Mouse (Mus musculus): ENCODE results near the gene Serpina1f. TPM values are rescaled to one million over a fixed set of nuclear protein-coding genes. Genes with fewer than 3 reads are reported as not detected.
"Not testable (repeated sequence)": the region's sequence is repeated elsewhere in the genome, so short reads cannot be mapped to it uniquely, and the experiment has no call there.

The Serpina1f gene
- total RNA-seq, 2 experiments from 2014 or later: not detected

DNA sequence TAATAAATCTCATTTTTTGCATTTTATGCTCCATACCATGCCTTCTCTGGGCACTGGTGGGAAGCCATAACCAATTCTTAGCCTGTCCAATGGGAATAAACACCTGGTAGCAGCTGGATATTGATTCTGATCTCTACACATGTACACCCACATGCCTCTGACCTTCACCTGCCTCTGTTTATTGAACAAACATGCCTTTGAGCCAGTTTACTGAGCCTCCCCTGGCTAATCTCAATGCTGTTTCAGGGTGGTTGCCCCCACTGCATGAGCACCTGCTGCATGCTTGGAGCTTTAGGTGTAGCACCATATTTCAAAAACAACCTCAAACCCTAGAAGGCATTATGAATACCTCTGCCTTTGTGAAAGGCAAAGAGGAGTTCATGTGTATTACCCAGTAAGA, 33.3 kb downstream of the Serpina1f start:
- DNase-seq: not testable (repeated sequence)

DNA sequence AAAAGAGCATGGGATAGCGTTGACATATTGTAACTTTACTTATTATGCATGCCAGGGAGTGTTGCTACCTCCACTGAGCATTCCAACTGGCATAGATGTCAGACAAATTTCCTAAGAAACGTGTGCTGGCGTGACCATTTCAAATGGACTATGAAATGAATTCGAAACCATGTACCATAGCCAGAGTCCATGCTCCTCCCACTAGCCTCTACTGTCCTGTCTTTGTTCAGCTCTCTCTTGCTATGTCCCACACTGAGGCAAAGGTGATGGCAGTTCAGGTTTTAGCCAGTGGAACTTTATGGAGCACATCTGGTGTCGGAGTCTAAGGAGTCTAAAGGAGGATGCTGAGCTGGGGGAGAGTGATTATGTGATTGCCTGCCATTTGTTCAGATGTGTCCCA, 35.3 kb downstream of the Serpina1f start:
- no peak for DNase-seq

DNA sequence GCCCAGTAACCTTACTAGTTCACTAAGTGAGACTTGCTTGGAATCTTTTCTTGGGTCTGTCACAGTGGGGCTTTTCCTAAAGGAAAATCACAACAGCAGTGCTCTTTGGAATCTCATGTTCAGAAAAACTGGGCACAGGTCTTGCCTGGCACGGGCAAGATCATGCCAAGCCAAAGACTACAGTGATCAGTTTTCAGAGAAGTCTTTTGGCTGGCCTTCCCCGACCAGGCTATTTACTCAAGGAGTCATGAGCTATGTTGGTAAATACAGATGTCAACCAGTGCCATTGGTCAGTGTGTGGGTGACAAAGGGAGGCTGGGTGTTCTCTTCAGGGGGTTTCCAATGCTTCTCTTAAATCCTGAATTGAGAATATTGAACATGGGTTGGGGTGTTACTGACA, 36.2 kb downstream of the Serpina1f start:
- no peak for DNase-seq

DNA sequence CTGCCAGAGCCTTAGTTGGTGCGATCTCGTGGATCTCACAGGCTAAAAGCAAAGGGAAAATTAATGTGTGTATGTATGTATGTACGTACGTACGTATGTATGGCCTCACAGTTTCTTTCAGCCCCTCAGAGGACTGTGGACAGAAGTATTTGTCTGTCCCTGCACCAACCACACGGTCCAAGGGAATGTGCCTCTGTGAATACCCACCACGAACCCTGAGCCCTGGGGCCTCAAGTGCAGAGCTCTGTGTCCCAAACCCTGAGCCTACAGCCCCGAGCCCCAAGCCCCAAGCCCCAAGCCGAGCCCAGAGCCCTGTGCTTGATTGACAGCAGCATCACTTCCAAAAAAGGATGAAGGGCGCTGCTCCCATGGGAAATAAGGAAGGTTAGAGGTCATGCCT, 37.3 kb downstream of the Serpina1f start:
- no peak for DNase-seq

DNA sequence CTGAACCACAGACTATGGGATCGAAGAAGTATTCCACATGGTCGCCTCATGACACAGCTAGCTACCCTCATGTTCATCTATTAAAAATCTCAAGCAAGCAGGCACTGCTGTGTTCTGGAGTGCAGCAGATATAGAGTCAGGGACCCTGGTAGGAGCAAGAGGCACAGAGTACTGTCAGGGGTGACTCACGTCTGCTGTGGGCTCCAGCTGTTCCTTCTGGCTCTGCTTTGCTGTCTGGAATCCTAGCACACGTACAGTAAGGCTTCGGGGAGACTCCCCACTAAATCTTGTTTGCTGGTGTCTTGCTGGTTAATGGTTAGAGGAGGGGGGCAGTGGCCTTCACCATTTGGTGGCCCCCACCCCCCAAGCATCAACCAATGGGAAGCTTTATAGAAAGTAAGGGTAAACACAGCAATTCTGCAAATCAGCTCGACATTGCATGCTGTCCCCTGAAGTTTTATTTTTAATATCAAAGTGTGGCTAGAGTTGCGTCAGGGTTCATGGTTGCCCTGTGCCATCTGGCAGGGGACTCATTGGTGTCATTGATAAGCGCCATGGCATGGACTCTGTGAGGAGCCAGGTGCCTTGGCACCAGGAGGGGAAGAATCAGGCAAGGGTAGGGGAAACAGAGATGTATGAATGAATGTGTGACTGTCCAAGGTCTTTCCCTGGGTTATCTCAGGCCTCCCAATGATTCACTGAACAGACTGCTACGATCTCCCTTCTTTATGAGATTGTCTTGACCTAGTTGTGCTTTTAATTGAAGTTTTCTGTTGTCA, 38.3 kb downstream of the Serpina1f start, which contains the start of gene Serpina6:
Serpina6 (minus strand) TSS at position 365 of the 779 bp plus-strand sequence.
- DNase-seq: no peak

DNA sequence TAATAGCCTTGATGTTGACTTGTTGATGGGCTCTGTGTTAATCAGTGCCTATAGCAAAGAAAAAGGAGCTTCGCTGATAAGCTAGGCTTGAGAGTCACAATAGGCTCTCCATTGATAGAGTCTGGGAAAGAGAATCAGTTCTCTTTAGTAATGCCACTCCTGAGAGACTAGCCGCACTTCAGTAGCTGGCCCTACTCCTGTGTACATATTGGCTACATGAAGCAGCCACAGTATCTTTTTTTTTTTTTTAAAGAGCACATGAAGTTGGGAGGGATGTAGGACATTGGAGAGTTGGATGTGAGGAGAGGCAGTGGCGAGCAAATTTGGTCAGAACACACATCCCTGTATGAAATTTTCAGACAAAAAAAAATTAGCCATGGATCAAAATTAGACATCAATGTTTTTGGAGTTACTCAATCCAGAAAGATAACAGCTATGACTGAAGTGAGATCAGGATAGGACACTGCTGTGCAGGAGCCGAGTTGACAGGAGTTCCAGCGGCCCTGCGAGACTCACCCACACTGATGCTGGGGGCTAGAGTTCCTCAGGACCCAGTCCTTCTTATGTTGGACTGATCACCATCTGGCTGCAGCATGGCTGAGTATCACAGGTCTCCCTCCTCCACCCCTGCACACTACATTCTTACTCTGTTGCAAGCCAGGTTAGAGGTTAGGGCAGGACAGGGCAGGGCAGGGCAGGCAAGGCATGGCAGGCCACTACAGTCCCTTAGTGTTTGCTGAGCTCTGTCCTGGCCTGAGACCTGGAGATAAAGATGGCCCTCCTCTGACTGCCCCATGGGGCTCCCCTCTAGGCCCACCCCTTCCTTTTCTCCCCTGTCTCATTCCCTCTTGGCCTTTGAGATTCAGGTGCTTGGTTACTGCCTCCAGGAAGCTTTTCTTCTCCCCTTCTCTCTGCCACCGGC, 39.9 kb downstream of the Serpina1f start:
- no peak for DNase-seq

DNA sequence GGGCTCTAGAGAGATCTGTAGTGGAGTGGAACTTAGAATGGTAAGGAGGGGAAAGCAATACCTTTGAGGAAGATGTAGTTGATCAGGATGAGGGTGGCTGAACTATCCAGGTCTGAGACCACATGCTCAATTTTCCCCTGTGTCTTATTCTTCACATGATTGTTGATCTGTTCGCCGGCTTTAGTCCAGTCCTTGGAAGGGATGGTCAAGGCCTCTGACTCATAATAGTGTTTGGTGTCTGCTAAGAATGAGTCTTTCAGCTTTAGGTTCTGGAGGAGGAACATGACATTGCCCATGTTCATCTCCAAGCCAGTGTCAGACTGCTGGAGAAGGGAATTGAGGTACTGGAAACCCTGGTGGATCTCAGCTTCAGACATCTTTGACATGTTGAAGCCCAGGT, 41.5 kb downstream of the Serpina1f start:
- no peak for DNase-seq

DNA sequence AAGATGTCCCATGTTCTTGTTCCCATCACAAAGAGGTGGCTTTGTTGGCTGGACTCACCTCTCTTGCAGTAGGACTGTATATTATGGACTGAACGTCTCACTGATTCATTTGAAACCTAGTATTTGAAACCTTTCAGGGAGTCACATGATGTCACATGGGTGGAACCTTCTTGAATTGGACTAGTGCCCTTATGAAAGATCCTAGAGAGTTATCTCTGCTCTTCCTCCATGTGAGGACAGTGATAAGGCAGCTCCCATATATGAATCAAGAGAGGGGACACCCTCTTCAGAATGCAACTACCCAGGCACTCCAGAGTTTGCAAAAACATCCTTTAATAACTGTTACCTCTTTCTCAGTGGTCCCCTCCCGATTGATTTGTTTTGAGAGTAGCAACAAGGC, 49.0 kb downstream of the Serpina1f start:
- DNase-seq: no peak

DNA sequence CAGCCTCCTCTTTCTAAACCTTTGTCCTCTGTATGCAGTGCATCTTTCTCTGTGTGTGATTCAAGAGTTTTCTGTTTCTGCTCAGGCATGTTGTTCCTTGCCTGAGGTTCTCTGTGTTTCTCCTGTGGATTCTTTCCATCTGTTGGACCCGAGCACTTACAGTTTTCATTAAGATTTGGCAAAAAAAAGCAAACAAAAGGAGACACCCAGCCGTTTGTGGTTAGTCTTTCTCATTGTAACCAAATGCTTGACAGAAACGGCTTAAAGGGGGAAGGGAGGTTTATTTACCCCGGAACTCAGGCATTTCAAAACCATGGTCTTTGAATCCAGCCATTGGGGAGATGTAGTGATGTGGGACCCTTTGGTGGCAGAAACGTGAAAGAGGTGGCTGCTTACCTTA, 50.7 kb downstream of the Serpina1f start:
- DNase-seq: no peak

DNA sequence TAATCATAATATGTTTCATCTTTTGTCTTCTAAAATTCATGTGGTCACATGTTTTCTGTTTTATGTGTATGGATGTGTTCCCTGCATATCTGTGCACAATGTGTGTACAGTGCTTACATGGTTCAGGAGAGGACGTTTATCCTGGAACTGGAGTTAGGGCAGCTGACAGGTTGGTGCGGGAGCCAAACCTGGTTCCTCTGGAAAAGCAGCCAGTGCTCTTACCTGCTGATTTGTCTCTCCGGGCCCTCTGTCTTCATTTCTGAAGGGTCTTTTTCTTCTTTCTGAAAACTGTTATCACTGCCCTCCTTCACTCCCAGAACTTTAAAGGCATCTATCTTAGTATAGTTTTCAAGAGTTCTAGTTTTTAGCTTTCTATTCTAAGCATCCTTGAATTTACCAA, 51.5 kb downstream of the Serpina1f start:
- no peak for DNase-seq

DNA sequence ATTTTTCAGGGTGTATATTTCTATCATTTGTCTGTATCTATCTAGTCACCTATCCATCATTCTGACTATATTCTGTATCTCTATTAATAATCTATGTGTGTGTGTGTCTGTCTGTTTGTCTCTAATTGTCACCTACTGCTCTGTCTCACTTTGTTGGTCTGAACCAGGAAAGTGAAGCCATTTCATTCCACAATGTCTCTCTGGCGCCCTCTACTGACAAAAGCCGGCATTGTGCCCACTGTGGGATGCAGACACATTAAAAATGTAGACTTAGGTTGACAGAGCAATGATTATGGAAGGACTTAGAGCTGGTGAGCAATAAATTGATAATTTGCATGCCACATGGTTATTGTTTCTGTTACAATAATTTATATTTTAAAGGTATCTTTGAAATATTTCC, 52.0 kb downstream of the Serpina1f start:
- peak; percentile 87 for DNase-seq

Other genes starting within 250 kb of the Serpina1f start
- gene Ifi27l2b, start 238.3 kb downstream of the Serpina1f start, total RNA-seq (2021): not detected
- under 1 TPM; 0.25 to 0.87 TPM for gene Ppp4r4, start 163.2 kb downstream of the Serpina1f start, total RNA-seq (2021)
- not detected for gene Serpina10, start 64.1 kb downstream of the Serpina1f start, total RNA-seq (2021)
- under 1 TPM in 1 of 2 experiments, not detected in 1; 0.16 TPM for gene Serpina6, start 38.3 kb downstream of the Serpina1f start, total RNA-seq (2021)
- gene Serpina16, start 19.4 kb downstream of the Serpina1f start, total RNA-seq (2021): not detected
- 1 to 10 TPM in 1 of 2 experiments, not detected in 1; 2.1 TPM for gene Serpina1d, start 78.1 kb upstream of the Serpina1f start, total RNA-seq (2021)
- gene Serpina1b, start 134.8 kb upstream of the Serpina1f start, total RNA-seq (2021): 1 to 10 TPM in 1 of 2 experiments, under 1 TPM in 1; 0.73 to 4.5 TPM
- 1 to 10 TPM in 1 of 2 experiments, not detected in 1; 1.9 TPM for gene Serpina1a, start 168.0 kb upstream of the Serpina1f start, total RNA-seq (2021)
- gene Serpina1c, start 209.4 kb upstream of the Serpina1f start, total RNA-seq (2021): 1 to 10 TPM in 1 of 2 experiments, not detected in 1; 2.1 TPM

All from gastrocnemius, postnatal 10 days (tissue).